Mouse (Mus musculus) ES-Bruce4 (cell line): ENCODE measurements around the gene Scml4.
A peak's percentile ranks its signal among the peaks of the same experiment; 100 is the strongest.

Source experiments
- CTCF ChIP-seq: IDR thresholded peaks from one replicate; pipeline ENCODE4 v1.8.1; 2011; ENCODE audit warnings: low read depth, low read length
- POLR2A ChIP-seq: IDR thresholded peaks from one replicate; pipeline ENCODE4 v1.8.1; 2011; ENCODE audit warnings: low read length; ENCODE audit not compliant: insufficient read depth

GRCm38 (mm10) chr10:42832677-42833076, 27.5 kb upstream of the Scml4 start:
- no peak for TF ChIP-seq POLR2A
- peak; percentile 7 for TF ChIP-seq CTCF
